Mouse (Mus musculus) embryo, embryonic 10.5 days (tissue): ENCODE measurements around the gene Erbb2.

Source experiments
- DNase-seq: peaks from one replicate; pipeline ENCODE4 v3.0.0-alpha.2; 2015; ENCODE audit warnings: low spot score

Gene Erbb2

DNA sequence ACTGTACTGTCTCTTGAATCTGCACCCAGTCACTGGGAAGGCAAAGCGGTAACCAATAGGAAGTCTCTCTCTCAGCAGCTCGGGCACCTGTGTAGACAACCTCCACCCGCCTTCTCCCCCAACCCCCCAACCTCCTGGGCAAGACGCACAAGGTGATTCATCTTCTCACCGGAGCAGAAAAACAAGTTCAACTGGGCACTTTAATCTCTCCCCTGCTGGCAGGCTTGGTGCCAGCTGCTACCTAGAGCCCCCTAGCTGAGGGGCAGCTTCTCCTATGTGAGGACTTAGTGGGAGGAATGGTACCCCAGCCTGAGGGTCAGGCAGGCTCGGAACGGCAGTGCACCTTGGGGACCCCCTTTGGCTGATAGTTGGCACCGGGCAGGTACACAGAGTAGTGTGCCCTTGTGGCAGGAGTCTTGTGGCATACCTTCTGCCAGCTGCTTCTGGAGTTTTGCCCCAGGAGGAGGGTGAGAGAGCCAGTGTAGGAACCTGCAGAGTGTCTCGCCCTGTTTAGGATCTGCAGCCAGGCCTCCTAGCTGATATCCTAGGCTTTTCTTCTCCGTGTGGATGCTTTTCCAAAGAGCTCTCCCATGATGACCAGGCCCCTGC, 6.8 kb downstream of the Erbb2 start:
- DNase-seq = no peak

DNA sequence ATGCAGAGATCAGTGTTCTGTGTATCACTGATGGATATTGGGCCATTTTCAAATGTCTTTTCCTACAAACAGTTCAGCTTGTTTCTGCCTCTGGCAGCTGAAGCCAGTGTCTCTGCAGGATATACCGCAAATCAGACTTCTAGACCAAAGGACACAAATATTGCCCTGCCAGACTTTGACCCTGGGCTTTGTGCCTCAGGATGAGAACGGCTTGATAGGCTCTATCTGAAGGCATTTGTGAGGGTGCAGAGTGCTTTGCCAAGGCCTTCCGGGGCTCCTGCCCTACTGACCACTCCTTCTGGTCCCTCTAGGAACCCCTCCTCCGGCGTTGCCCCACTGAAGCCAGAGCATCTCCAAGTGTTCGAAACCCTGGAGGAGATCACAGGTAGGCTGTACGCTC, 14.3 kb downstream of the Erbb2 start:
- no peak for DNase-seq

DNA sequence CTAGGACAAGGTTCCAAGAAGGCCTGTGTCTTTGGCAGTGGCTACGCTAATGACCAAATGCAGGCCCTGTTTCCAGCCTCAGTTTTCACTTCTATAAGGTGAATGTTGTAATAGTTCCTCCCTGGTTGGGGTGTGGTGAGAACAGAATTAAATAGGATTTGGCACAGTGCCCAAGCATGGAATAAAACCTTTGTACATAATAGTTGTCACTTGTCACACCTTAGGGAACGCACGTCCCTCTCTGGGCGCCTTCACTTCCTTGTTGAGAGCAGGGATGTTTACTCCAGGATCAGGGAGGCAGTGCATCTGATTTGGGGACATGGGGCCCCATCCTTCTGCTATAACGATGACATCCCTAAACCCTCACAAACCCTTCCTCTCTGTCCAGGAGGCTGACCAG, 16.2 kb downstream of the Erbb2 start:
- no peak for DNase-seq

DNA sequence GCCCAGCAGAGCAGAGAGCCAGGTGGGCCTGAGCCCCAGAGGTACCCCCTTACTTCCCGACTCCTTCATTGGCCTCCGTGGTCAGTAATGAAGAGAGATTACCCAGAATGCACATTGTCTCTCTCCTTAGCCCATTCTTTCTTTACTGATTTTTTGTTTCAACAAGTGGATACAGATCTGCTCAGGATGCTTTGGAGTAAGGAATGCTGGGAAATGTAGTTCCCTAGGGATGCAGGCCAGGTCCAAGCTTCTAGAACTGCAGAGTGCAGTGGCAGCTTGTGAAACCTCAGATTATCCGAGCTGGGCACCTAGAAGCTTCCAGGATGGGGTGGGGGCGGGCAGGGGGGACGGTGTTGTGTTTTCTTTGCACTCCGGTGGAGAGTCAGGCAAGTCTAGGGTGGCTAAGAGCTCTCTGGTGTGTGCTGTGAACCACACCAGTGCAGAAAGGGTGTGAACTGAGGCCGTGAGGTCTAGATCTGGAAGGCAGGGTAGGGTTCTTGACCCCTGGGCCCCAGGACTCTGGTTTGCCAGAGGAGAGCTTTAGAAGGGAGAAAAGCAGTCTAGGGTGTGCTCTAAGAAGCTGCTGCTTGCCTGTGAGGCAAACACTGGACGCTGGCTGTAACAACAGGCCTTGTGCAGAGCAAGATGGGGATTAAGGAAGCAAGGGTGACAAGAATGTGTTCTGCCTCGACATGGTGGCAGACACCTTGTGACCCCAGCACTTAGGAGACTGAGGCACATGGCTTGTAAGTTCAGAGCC, 19.7 kb downstream of the Erbb2 start:
- no peak for DNase-seq

DNA sequence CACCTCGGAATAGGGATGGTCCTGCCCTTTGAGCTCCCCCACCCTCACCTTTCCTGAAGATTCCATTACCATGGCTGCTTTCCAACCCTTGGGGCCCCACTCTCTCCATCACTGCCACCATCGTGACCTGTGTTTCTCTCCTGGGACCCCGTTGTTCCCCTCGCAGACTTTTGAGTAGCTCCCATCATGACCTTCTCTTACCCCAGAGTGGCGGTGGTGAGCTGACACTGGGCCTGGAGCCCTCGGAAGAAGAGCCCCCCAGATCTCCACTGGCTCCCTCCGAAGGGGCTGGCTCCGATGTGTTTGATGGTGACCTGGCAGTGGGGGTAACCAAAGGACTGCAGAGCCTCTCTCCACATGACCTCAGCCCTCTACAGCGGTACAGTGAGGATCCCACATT, 23.5 kb downstream of the Erbb2 start:
- no peak for DNase-seq

DNA sequence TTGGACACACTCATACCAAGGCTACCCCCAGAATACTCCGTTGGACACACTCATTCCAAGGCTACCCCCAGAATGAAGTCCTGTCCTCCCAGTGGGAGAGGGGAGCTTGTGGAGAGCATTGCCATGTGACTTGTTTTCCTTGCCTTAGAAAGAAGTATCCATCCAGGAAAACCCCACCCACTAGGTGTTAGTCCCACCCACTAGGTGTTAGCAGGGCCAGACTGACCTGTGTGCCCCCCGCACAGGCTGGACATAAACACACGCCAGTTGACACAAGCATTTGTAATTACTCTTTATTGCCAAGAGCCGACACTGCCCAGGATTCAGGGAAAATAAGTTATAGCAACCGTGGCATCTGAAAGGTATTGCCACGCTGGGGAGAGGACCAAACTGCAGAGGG, 25.2 kb downstream of the Erbb2 start:
- no peak for DNase-seq

DNA sequence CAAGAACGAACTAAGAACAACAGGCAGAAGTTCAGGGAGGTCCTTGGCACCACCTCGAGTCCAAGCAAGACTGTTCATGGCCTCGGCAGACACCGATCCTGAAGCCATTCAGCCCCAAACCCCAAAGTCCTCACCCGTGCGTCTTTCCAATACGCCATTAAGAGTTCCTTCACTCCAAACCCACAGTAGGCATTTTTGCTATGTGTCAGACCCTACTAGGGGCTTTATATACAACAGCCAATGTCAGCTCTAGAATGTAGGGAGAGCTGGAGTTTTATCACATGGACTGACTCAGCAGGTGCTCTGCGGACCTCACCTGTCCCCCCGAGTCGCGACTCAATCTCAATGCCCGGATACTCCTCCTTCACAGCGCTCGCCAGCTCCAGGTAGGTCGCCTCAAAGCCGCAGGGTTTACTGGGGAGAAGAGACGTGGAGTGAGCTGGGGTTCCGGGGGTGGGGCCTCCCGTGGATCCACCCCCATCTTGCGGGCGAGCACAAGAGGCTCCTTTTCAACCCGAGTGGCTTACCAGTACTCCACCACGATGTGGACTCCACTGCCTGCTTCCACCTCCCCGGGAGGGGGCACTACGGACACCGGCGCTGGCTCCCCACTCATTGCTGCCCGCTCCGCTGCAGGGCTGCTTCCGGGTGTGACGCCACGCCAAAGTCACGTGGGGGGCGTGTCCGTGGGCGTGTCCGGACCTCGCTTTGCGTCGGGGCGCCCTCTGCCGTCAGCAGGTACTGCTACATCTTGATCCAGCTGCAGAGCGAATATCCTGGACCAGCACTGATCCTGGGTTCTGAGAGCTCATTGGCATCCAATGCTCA, 26.3 kb downstream of the Erbb2 start, which contains the start of gene Mien1:
TSS of gene Mien1 (minus strand) at position 661 of the 828 bp plus-strand sequence.
- DNase-seq = peak; percentile 91

DNA sequence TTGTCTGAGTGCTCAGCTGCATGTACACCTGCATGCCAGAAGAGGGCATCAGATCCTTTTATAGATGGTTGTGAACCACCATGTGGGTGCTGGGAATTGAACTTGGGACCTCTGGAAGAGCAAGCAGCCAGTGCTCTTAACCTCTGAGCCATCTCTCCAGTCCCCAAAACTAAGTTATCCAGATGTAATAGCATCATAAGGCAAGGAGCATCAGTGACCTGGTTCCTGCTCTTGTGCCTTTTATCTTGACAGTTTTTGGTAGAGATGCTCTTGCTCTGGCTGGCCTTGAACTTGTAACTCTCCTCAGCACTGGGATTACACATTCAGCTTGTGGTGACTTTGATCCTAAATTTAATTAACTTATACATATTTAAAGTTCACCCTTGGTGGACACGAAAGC, 31.4 kb downstream of the Erbb2 start:
- DNase-seq = no peak

DNA sequence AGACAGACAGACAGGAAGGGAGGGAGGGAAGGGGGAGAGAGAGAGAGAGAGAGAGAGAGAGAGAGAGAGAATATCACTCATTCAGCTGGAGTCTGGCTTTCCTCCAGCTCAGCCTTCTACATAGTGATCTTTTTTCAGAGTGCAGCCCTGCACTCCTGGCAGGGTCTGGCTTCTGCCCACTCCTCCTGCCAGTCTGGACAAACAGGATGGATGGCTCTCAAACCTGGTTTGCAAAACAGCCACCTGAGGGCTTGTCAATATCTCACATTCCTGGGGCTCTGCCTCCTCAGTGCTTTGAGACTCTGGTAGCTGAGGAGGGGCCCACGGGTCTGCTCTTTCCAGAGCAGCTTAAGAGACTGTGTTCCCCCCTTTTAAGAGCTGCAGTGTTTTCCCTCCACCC, 33.0 kb downstream of the Erbb2 start:
- DNase-seq = no peak

DNA sequence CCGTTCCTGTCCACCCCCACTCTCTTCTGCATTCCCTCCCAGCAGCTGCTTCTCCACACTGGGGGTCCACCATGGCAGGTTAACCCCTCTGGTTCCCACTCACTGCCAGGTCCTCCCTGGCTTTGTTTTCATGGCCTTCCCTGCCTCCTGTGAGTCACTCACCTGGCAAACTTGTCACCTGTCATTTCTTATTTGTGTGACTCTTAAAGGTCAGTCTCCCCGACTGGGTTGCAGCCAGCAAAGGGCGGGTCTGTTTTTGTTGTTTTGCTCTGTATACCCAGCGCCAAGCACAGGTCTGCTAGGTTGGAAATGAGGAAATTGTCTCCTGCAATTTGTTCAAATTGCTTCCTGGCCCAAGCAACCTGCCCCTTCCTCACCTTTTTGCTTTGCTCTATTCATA, 33.4 kb downstream of the Erbb2 start:
- no peak for DNase-seq

DNA sequence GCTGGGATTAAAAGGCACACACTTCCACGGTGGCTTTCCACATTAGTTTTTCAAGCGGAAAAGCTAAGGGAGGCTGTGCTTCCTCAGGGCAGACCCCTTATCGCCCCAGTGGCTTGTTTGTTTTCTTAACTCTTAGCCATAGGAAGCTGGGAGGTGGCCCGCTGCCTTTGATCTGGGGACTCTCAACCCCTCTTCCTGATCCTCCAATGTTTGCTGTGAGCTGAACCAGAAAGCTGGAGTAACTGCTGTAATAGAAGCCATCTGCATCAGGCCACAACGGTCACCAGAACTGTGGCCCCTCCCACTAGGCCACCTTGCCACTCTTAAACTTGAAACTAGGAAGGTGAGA, 33.9 kb downstream of the Erbb2 start, which contains the start of gene Grb7:
TSS of gene Grb7 (plus strand) at position 182 of the 349 bp plus-strand sequence.
- DNase-seq = no peak

DNA sequence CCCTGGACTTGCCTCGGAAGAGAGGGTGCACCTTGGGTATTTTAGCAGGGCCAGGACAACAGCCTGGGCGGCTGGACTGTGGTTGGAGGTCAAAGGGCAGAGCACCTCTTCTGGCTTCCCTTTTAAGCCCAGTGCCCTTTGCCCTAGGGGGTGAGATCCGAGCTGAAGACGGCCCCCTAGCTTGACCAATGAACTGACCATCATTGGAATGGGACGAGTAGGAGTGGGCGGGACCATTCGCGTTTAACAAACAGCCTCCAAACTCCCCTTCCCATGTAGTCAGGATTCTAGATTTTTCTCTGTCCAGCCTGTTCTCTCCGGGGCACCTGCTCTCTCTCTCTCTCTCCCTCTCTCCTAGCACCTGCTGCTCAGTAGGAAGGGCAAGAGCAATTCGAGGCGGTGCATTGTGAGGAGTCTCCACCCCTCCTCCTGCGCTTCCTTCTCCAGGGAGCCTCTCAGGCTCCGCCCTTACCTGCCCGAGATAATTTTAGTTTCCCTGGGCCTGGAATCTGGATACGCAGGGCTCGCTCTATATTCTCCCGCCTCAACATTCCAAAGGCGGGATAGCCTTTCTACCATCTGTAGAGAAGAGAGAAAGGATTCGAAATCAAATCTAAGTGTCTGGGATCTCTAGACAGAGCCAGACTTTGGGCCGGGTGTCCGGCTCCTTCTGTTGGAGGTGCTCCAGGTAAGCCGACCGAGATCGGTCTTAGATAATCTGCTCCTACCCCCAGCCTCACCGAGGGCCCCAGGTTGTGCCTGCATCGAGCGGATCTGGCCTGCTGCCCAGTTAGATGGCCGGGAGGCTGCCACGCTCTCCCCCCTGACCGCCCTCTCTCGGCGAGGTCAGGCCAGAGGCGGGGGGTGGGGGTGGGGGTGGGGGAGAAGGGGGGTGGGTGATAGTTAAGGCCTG, 34.5 kb downstream of the Erbb2 start:
- DNase-seq = peak; percentile 49

DNA sequence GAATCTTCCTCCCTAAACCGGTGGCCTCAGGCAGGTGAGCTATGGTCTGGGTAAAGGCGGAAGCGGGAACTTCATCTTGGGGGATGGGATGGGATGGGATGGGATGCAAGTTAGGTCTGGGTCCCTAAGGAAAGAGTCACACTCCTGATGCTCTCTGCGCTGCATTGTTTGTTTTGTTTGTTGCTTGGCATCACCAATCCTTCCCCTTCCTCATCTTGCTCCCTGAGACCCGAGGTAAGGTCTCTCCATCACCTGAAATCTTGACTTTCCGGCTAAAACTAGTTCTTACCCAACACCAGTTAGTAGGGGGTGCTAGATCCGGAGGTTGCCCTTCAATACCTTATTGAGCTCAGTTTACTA, 35.2 kb downstream of the Erbb2 start:
- no peak for DNase-seq

DNA sequence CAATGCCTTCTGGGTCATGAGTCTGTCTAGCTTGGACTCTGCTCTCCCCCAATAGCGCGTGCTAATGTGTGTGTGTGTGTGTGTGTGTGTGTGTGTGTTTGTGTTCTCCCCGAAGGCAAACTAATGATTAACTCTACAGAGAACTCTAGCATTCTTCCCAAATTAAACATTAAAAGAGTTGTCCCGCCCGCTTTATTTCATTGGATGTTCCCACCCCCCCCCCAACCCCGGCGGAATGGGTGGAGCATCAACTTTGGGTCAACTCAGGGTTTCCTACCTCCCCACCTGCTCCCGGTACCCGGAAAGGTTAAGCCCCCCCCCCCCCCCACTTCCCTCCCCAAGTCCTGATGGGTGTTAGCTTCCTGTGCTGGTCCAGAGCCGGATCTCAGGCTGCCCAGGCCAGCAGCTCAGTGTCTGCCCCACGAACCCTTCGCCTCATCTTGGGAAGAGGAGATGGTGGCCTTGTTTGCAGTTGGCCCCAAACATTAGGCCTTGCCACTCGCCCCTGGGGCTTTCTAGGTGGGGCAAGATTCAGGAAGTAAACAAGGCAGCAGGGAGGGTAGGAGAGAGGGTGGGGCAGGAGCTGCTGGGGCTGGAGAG, 36.0 kb downstream of the Erbb2 start:
- no peak for DNase-seq

DNA sequence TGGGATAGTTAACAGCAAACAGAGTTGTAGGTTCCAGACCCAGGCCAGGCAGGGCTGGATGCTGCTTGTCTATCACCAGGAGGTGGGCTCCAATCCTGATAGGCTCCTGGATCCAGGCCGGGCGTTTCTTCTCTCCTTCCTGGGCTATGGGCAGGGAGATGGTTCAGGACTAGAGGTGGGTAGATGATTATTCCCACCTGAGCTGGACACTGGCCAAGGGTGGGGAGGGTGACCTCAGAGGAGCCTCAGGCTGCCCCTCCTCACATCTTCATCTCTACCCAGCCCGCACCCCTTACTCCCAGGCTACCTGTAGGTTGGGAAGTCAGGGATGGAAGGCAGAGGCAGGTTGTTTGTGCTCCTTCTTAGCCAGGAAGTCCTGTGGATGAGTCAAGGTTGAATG, 37.1 kb downstream of the Erbb2 start:
- no peak for DNase-seq

DNA sequence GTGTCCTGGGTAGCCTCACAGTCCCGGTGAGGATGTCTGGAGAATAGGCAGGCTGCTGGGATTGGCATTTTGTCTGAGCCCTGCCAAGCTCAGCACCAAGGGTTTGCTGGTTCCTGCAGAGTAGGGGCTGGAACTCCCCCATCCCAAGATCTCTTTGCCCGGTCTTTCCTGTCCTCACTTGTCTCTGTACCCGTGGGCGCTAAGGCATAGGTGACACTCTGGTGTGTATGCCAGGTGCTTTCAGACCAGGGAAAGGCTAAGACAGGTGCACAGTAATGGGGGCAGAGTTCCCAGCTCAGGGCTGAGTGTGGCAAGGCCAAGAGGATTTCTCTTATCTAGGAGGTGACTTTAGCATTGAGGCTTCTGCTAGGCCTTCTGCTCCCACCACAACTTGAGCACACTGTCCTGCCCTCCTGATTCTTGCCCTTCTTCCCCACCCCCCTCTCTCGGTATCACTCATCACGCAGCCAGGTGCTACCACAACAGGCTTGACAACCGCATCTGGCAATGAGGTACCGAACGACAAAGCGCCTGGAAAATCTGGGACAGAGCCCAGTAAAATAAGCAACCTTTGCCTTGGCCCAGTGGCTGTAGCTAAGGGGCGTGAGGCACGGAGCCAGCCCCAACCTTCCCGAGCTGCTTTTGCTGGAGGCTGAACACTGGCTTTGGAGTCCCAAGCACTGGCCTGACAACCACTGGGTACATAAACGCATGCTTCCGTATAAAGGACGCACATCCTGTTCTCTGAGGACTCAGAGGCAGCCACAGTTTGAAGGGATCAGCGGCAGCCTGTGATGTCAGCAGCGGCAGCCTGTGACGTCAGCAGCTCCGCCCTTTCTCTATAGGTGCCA, 37.9 kb downstream of the Erbb2 start:
- no peak for DNase-seq

DNA sequence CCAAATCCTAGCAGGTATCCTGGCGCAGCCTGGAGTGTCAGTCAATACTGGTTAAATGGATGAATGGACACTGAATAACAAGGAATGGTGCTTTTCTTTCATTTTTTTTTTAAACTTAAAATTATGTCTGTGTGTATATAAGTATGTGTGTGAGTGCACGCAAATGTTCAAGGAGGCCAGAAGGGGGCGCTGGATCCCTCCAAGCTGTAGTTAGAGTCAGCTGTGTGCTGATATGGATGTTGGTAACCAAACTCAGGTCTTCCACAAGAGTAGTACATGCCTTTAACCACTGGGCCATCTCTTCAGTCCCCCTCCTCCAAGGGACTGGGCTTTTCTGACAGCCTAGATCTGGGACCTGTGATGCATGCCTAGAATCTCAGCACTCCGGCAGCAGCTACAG, 43.2 kb downstream of the Erbb2 start:
- DNase-seq = no peak

DNA sequence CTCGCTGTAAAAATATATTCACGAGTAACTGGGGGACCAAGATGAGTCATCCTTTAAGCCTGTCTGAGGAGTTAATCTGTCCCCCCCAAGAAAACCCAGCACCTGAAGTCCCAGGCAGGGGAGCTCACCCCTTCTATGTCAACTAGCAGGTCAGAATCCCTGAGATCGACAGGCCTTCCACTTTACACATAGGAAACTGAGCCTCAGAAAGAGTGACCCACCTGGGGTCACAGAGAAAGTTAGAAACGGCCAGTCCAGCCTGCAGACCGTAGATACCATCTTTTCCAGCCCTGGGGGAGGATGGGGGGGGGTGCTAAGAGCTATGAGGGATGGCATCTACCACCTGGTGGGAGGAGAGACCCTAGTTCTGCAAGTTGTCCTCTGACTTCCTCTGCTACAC, 44.3 kb downstream of the Erbb2 start:
- DNase-seq = no peak

DNA sequence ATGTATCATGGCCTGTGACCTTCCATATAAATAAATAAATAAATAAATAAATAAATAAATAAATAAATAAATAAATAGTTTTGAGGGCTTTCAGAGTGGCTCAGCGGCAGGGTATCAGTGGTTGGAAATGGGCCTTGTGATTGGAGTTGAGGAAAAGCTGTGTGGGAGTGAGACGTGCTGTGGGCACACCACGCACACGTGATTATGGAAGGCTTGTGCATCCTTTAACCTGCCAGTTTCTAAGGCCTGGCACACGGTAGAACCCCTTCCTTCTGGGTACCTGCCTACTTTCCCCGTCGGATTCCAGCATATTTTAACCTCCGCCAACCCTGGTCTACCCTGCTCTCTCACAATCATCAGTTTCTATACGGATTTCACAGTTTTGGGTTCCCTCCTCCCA, 44.7 kb downstream of the Erbb2 start:
- no peak for DNase-seq

DNA sequence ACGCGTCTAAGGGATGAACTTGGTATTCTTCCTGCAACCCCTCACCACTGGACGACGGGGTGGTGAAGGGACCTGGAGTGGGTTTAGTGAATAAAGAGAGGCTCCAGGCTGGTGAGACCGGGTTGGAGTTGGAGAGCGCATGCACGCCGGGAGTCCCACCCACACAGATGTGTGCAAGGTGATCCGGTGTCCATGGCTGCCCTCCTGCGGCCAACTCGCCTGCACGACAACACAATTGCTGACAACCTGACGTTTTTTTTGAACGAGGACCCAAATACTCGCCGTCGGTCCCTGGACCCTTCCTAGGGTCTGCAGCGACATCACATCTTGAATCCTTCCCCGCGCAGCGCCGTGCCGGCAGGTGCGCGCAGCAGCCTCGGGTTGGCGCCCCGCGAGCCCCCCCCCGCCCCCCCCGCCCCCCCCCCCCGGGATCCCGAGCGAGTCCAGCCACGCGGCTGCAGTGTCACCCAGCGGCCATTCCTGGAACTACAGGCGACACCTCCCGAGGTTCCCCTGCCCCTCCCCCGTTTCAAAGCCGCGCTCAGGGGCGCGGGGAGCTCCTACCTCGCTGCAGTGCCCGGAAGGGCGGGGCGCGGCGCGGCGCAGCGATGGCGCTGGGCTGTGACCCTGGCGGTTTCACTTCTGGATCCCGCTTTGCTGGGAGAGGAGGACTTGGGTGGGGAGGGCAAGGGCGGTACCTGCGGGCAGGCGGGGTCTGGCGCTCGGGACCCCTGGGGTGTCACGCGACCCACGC, 45.3 kb downstream of the Erbb2 start:
- peak; percentile 86 for DNase-seq
